Mouse (Mus musculus) cortical plate, adult 2 months (tissue): ENCODE measurements around the gene Ddx20.

ENCODE experiments used
- CTCF ChIP-seq: fragments of 200-500 bp; IDR thresholded peaks from 2 replicates; pipeline ENCODE4 v1.5.1; 2011; ENCODE audit warnings: mild to moderate bottlenecking, control low read depth, low read length; ENCODE audit not compliant: insufficient read depth; ENCODE audit errors: extremely low read depth
- POLR2A ChIP-seq: fragments of 200-500 bp; IDR thresholded peaks from 2 replicates; pipeline ENCODE4 v1.6.1; 2011; ENCODE audit warnings: mild to moderate bottlenecking, low read length, control low read depth; ENCODE audit not compliant: insufficient read depth; ENCODE audit errors: extremely low read depth

DNA sequence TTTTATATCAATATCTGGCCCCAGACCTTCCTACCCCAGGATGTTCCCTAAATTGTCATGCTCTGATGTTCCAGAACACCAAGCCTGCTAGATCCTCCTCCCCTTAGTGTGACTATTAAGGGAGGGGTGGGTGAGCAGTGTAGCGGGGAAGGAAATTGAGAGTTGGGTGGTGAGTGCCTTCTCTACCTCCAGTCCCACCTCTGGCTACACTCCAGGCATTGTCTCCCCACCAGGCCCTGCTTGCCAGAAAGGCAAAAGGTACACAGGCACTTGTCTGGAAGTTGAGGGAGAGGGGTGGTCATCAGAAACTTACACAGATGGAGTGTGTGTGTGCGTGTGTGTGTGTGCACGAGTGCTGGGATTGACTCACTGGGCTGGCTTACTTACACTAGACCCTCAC, 35.1 kb upstream of the Ddx20 start:
- TF ChIP-seq POLR2A (0 out of 2 replicates have a peak, but pooled peaks have one; percentile 42), CTCF (no peak)
